Mouse (Mus musculus) hindbrain, embryonic 11.5 days (tissue): ENCODE data around the gene Mturn. TPM values are rescaled to one million over a fixed set of nuclear protein-coding genes. Genes with fewer than 3 reads are reported as not detected.
A peak's percentile ranks its signal among the peaks of the same experiment; 100 is the strongest.

ENCODE experiments used
- ATAC-seq: fragments of 200-750 bp; cut with Nextera tagmentation; 2 replicates; pipeline ENCODE4 v1.8.0; 2017; ENCODE audit warnings: mild to moderate bottlenecking, moderate TSS enrichment, moderate library complexity; ENCODE audit not compliant: low FRiP score
- DNase-seq: peaks from one replicate; pipeline ENCODE4 v3.0.0-alpha.2; 2015; ENCODE audit warnings: low spot score
- H3K27ac ChIP-seq: fragments of 300-500 bp; sonication (generic); 2 replicates; pipeline ENCODE4 v1.5.1; 2014; ENCODE audit warnings: mild to moderate bottlenecking, low read depth, low read length
- H3K27me3 ChIP-seq: fragments of 300-500 bp; sonication (generic); 2 replicates; pipeline ENCODE4 v1.6.1; 2014; ENCODE audit warnings: mild to moderate bottlenecking, low read length, moderate library complexity, mixed read lengths; ENCODE audit not compliant: control insufficient read depth, insufficient read depth
- H3K36me3 ChIP-seq: fragments of 300-500 bp; sonication (generic); 2 replicates; pipeline ENCODE4 v1.6.1; 2014; ENCODE audit warnings: mild to moderate bottlenecking, low read length, moderate library complexity, mixed read lengths; ENCODE audit not compliant: control insufficient read depth, insufficient read depth
- H3K4me1 ChIP-seq: fragments of 300-500 bp; sonication (generic); replicated peaks from 2 replicates; pipeline ENCODE4 v1.6.1; 2014; ENCODE audit warnings: low read length, mixed read lengths; ENCODE audit not compliant: control insufficient read depth, insufficient read depth
- H3K4me2 ChIP-seq: fragments of 300-500 bp; sonication (generic); replicated peaks from 2 replicates; pipeline ENCODE4 v1.6.1; 2014; ENCODE audit warnings: mild to moderate bottlenecking, low read depth, low read length
- H3K4me3 ChIP-seq: fragments of 300-500 bp; sonication (generic); 2 replicates; pipeline ENCODE4 v1.5.1; 2014; ENCODE audit warnings: low read depth, low read length
- H3K9ac ChIP-seq: fragments of 300-500 bp; sonication (generic); 2 replicates; pipeline ENCODE4 v1.6.1; 2014; ENCODE audit warnings: low read depth, low read length
- H3K9me3 ChIP-seq: fragments of 300-500 bp; sonication (generic); 2 replicates; pipeline ENCODE4 v1.6.1; 2016; ENCODE audit warnings: low read length; ENCODE audit not compliant: control insufficient read depth
- WGBS: fragments of 180-500 bp; shearing (Covaris S2); extraction: QIAGEN DNeasy Blood & Tissue Kit; methylation state at CpG from one replicate; pipeline ENCODE4 v1.1.7; 2014; 5-methylcytosine and 5-hydroxymethylcytosine counted together
- polyA plus RNA-seq: library from polyadenylated mRNA; unstranded; fragments of >200 nt; fragmentation: Nextera tagmentation; extraction: Ambion mirVana; gene quantifications from 2 replicates; pipeline ENCODE4 v1.2.1, GENCODE M21; 2014

Gene Mturn
- polyA plus RNA-seq = 32.4 and 37.7 TPM in 2 replicates

DNA sequence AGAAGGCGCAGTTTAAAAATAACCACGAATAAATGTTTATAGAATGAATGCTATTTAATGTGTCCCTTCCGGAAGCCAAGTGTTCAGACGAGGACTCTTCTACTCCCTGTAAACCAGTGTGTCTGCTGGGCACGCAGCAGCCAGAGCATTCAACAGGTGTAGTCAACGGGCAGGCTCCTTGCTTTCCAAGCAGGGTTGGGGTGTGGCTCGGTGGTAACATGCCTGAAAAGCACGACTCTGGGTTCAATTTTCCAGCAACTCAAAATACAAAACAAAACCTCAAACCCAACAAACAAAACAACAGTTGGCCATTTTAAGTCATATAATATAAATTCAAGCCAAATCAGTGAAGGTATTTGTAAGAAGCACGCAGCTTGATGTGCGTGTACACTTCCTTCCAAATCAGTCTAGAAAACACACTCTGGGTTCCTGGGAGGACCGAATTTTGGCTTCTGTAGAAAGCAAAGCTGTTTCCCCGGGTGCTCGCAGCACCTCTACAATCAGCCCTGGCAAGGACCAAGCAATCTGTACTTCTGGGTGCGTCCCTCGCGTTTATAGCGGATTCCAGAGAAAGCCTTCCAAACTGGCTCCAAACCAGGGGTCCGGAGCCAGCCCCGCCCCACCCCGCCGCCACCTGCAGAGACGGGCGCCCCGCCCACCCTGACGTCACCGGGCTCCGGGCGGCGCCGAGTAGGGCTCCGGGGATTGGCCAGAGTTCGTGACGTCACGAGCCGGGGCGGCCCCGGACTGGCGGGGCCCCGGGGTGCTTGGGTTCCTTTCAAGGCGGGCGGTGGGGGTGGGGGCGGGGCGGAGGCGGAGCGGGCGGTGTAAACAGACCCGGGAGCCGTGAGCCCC lies at the start of gene Mturn:
TSS of gene Mturn (plus strand) at position 734 of the 855 bp plus-strand sequence.
- peaks cover 2% of the 10 kb centered on the region; the same call in 1 of the 2 replicates for H3K27me3 ChIP-seq
- 8% methylated on average over 34 of the region's 48 CpGs for WGBS
- peak within 1 kb of the TSS; percentile 90 for H3K4me3 ChIP-seq
- peak within 1 kb of the TSS; percentile 91 for H3K4me2 ChIP-seq
- peak within 1 kb of the TSS; percentile 62; the same call in 1 of the 2 replicates for H3K27ac ChIP-seq
- no peaks in the 10 kb centered on the region for H3K9me3 ChIP-seq
- ATAC-seq (peak; percentile 97), DNase-seq (peak; percentile 98)
- peak within 1 kb of the TSS; percentile 76 for H3K9ac ChIP-seq
- H3K4me1 ChIP-seq = no peaks in the 10 kb centered on the region
- no peaks in the 10 kb centered on the region for H3K36me3 ChIP-seq

DNA sequence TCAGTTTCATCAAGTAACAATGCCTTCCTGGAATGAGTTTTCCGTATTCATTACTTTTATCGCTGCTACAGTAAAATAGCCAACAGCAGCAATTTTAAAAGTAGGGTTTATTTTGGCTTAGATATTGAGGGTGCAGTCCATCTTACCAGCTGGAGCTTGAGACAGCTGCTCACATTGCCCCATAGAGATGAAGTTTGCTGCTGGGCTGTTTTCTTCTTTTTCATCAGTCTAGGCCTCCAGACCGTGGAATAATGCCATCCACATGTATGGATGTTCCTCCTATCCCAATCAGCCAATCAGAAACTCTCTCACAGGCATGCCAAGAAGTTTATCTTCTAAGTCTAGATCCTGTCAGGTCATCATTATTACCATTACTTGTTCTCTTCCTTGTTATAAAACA lies 41.5 kb upstream of the Mturn start:
- H3K4me3 ChIP-seq = no peak overlapping the region
- WGBS = 91% methylated on average over 3 of the region's 3 CpGs
- no peak overlapping the region for H3K9ac ChIP-seq
- H3K36me3 ChIP-seq = no peaks in the 10 kb centered on the region
- no peaks in the 10 kb centered on the region for H3K4me1 ChIP-seq
- H3K9me3 ChIP-seq = no peaks in the 10 kb centered on the region
- no peaks in the 10 kb centered on the region for H3K27me3 ChIP-seq
- ATAC-seq (no peak), DNase-seq (no peak)
- H3K27ac ChIP-seq = no peak overlapping the region
- no peak overlapping the region for H3K4me2 ChIP-seq

DNA sequence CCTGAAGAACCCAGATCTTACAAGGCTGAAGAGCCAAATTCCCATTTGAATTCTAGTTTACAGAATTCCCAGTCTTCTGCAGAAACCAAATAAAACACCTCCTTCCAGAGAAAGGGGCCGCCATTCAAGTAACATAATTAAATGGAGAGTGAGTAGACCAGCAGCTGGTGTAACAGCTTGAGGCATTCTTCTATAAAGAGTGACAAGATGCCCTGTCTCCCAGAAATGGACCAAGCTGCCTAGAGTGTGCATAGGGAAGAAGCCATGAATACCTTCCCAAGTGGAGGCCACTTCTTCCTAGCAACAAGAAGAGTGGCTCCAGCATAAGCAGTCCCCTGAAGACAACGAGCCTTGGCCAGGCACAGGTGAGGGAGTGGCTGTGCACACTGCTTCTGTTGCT lies 39.5 kb upstream of the Mturn start:
- Histone ChIP-seq H3K36me3 (no peaks in the 10 kb centered on the region), H3K4me2 (no peak overlapping the region), H3K27ac (no peak overlapping the region), H3K4me1 (no peaks in the 10 kb centered on the region), H3K9ac (no peak overlapping the region), H3K27me3 (no peaks in the 10 kb centered on the region), H3K9me3 (no peaks in the 10 kb centered on the region), H3K4me3 (no peak overlapping the region)
- ATAC-seq (no peak), DNase-seq (no peak)
- WGBS = 84% methylated on average over 2 of the region's 2 CpGs

GRCm38 (mm10) chr6:54643181-54643580 lies 38.2 kb upstream of the Mturn start:
- no peak overlapping the region for H3K4me2 ChIP-seq
- no peak overlapping the region for H3K4me3 ChIP-seq
- no peaks in the 10 kb centered on the region for H3K9me3 ChIP-seq
- no peak for DNase-seq
- no peaks in the 10 kb centered on the region for H3K36me3 ChIP-seq
- WGBS = 92% methylated on average over 4 of the region's 4 CpGs
- H3K27ac ChIP-seq = no peak overlapping the region
- no peak for ATAC-seq
- H3K4me1 ChIP-seq = no peaks in the 10 kb centered on the region
- H3K27me3 ChIP-seq = no peaks in the 10 kb centered on the region
- H3K9ac ChIP-seq = no peak overlapping the region

- Histone ChIP-seq H3K27ac (no peak overlapping the region), H3K27me3 (no peaks in the 10 kb centered on the region), H3K4me1 (no peaks in the 10 kb centered on the region), H3K36me3 (no peaks in the 10 kb centered on the region), H3K4me2 (no peak overlapping the region), H3K4me3 (no peak overlapping the region), H3K9ac (no peak overlapping the region), H3K9me3 (no peaks in the 10 kb centered on the region)
- ATAC-seq (no peak), DNase-seq (no peak)
- WGBS = 83% methylated on average over 11 of the region's 11 CpGs
Observed at GRCm38 (mm10) chr6:54655471-54656095, 25.8 kb upstream of the Mturn start.

GRCm38 (mm10) chr6:54657861-54658260 lies 23.6 kb upstream of the Mturn start:
- Histone ChIP-seq H3K9ac (no peak overlapping the region), H3K9me3 (no peaks in the 10 kb centered on the region), H3K27me3 (no peaks in the 10 kb centered on the region), H3K27ac (no peak overlapping the region), H3K4me1 (no peaks in the 10 kb centered on the region), H3K36me3 (no peaks in the 10 kb centered on the region), H3K4me2 (no peak overlapping the region), H3K4me3 (no peak overlapping the region)
- ATAC-seq (no peak), DNase-seq (no peak)
- WGBS = 93% methylated on average over 6 of the region's 6 CpGs

DNA sequence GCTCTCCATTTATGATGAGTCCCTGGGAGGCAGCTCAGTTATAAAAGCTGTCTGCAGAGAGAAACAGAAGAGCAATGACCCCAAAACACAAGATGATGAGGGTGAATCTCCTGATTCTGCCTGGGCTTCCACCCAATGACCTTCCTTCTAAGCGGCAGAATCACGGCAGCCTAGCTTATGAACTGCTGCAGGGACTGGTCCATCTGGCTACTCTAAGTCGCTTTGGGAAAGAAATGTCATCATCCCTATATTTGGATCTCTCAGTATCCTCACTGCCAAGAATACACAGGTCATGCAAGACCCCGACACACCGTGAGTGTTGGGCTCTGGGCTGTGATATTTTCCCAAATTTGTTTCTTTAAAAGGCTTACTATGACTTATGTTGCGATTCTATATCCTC lies 11.6 kb upstream of the Mturn start:
- ATAC-seq (no peak), DNase-seq (no peak)
- Histone ChIP-seq H3K4me2 (no peak overlapping the region), H3K9ac (no peak overlapping the region), H3K9me3 (no peaks in the 10 kb centered on the region), H3K36me3 (no peaks in the 10 kb centered on the region), H3K27me3 (no peaks in the 10 kb centered on the region), H3K27ac (no peak overlapping the region), H3K4me3 (no peak overlapping the region), H3K4me1 (no peaks in the 10 kb centered on the region)
- 91% methylated on average over 6 of the region's 6 CpGs for WGBS

DNA sequence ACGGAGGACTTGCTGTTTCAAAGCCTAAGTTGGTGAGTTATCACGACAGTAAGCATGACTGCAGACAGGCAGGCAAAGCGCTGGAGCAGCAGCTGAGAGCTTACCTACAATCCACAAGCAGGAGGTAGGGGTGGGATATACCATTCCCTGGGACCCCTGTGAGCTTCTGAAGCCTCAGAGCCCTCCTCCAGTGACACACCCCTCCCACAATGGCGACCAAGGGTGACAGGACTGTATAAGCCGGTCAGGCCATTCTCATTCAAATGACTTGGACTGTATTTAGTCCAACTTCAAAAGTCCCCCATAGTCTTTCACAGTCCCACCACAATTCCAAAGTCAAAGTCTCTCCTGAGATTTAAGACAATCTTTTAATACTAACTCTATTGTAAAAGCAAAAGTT lies 8.5 kb upstream of the Mturn start:
- Histone ChIP-seq H3K4me3 (no peak overlapping the region), H3K27ac (no peak overlapping the region), H3K27me3 (no peaks in the 10 kb centered on the region), H3K9ac (no peak overlapping the region), H3K9me3 (no peaks in the 10 kb centered on the region), H3K4me1 (no peaks in the 10 kb centered on the region), H3K36me3 (no peaks in the 10 kb centered on the region), H3K4me2 (no peak overlapping the region)
- DNase-seq (no peak), ATAC-seq (no peak)
- WGBS = 44% methylated on average over 5 of the region's 5 CpGs

GRCm38 (mm10) chr6:54679686-54680085 lies 1.7 kb upstream of the Mturn start:
- H3K4me1 ChIP-seq = no peaks in the 10 kb centered on the region
- no peaks in the 10 kb centered on the region for H3K9me3 ChIP-seq
- 83% methylated on average over 5 of the region's 5 CpGs for WGBS
- no peak overlapping the region for H3K27ac ChIP-seq
- no peak overlapping the region for H3K9ac ChIP-seq
- DNase-seq = no peak
- ATAC-seq = no peak
- no peak overlapping the region for H3K4me3 ChIP-seq
- H3K36me3 ChIP-seq = no peaks in the 10 kb centered on the region
- H3K27me3 ChIP-seq = peaks cover 2% of the 10 kb centered on the region; the same call in 1 of the 2 replicates
- no peak overlapping the region for H3K4me2 ChIP-seq
